Mouse (Mus musculus) frontal cortex, postnatal 25 days (tissue): ENCODE data around the gene Tbc1d1.
A peak's percentile ranks its signal among the peaks of the same experiment; 100 is the strongest.
"Not testable (repeated sequence)": the region's sequence is repeated elsewhere in the genome, so short reads cannot be mapped to it uniquely, and the experiment has no call there.

Experiments used
- DNase-seq, 2 experiments: peaks; one replicate each; pipeline ENCODE4 v3.0.0; 2022; ENCODE audit warnings: low spot score in 2 of 2

Gene Tbc1d1

DNA sequence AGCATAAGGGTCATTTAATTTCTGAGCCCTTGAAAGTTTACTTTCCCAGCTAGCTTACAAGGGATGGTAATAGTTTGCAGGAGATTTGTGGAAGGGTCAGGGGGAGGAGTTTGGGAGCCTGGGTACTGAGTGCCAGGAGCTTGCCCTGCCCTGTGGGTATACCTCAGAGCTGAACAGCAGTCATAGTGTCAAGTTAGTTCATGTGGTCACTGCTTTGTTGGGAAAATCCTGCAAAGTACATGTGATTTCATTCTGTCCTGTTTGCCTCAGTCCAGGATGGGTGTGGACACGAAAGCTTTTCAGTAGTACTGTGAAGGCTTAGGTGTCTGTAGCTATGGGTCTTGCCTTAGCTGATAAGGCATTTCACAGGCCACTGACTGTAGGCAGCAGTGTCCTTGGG lies 159.0 kb downstream of the Tbc1d1 start:
- DNase-seq: no peak

DNA sequence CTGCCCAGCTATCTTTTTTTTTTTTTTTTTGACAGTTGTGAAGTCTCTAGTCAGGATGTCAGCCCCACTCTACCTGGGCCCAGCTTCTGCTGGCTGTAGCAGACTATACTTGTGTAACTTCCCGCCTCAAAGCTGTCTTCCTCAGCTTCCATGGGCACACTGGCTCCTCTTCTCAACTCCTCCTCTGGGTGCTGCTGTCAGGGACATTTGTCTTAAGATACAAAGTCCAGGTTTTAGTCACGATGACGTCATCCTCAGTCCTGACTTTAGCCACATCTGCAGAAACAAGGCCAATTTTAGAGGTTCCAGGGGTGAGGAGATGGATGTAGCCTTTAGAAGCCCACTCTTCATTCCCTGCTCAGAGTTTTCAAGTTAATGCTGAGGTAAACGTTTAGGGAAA lies 167.2 kb downstream of the Tbc1d1 start:
- no peak for DNase-seq

GRCm38 (mm10) chr5:64324353-64324752 lies 168.2 kb downstream of the Tbc1d1 start:
- no peak for DNase-seq

DNA sequence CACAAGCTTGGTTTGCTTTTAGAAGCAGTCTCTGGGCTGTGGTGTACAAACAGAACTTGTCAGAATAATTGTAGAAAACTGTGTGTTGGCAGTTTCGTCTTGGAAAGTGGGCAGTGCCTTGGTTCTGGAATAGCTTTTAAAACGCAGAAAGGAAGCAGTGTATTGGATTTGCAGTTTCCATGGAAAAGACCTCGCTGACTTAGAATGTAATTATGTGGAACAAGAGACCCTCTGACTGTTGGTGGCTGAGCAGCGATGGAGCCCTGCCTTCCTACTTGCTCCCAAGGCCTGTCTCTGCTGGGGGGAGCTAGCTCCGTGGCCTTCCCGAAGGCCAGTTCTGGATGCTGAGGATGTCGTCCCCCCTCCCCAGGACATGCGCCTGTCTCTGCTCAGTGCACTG lies 168.8 kb downstream of the Tbc1d1 start:
- DNase-seq: no peak

DNA sequence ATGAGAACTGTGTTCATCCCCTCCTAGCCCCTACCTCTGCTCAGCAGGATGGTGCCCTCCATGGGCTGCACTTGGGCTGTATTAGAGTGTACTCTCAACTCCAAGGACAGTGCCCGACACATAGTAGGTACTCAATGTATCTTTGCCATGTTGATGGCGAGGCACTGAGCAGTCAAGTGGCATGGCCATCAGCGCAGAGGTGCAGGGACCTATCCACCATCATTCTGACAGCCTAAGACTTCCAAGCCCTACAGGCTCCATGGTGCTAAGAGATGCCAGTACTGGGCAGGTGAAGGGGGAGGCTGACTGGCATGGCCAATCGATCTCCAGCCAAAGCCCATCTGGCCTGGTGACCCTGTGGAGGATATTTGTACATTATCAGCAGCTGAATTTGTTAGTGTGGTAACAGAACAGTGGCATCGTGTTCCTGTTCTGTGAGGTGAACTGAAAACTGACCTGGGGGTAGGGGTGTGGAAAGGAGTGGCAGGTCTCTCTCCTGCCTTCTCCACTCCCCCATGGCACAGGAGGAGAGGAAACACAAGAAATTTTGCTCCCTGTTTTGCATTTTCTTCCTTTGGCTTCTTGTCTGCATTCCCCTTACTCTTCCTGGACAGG lies 169.7 kb downstream of the Tbc1d1 start:
- no peak for DNase-seq

DNA sequence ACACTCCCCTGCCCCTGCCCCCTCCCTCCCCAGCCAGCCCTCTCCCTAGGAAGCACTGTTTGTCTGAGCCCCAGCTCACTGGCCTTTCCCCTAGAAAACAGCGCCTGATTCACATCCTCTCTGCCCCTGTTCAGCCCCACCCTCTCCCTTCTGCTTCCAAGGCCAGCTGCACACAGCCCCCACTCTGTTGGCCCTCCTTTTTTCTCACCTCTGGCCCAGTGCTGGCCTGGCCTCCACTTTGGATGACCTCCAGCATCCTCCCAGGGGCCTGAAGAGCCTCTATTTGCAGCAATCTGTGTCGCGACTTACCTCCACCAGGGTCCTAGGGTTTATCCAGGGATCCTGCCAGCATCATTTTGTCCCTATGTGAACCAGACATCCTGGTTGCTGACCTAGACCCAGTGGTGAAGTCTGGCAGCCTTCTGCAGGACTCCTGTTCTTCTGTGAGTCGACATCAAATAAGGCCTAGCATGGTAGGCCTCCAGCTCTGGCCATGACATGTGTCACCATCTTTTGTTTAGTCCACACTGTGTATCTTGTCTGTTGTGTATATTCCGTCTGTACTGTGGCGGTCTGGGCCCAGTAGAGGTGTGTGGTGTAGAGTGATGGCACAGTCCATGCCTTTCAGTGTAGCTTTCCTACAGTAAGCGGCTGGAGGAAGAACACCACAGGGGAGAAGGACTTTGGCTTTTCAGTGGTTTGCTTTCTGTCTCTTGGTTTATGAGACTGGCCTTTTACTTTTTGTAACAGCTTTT lies 170.5 kb downstream of the Tbc1d1 start:
- DNase-seq: no peak

DNA sequence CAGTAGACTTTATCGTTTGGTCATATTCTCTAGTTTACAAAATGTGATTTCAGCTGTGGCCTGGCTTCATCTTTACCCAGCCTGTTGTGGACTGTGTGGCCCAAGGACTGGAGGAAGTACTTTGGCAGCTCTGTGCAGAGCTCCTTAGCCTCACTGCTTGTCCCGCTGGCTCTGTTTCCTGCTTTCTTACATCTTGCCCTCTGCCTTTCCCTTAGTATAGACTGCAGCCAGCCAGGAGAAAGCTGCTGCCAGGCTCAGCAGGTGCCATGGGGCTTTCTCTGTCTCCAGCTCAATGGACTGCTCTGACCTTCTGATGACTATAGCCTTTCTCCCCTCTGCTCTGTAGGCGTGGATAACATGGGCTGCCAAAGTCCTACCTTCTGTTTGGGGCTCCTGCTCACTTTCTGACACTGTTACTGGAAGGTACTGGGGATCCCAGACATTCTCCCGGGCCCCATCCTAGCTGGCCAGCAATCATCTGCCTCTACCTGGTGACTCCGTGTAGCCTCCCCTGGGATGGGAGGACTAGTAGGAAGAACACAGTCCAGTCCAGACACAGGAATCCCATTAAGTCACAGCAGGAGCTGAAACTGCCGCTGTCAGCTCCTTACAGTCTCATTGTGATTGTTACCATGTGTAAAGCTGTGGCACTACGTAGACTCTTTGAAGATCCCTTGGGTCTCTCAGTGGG lies 171.3 kb downstream of the Tbc1d1 start:
- DNase-seq: no peak

- DNase-seq: peak; percentile 48 to 57
Observed at GRCm38 (mm10) chr5:64336767-64337408, 180.8 kb downstream of the Tbc1d1 start.

DNA sequence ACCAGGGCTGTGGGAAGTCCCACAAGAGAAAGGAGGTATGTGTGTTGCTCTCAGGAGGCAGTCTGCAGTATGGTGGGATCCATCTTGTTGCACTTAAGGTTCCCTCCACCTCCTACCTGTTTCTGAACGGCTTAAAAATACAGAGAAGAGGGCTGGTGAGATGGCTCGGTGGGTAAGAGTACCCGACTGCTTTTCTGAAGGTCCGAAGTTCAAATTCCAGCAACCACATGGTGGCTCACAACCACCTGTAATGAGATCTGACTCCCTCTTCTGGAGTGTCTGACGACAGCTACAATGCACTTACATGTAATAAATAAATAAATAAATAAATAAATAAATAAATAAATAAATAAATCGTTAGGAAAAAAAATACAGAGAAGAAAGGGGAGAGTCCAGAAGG lies 182.7 kb downstream of the Tbc1d1 start:
- DNase-seq: not testable (repeated sequence)

DNA sequence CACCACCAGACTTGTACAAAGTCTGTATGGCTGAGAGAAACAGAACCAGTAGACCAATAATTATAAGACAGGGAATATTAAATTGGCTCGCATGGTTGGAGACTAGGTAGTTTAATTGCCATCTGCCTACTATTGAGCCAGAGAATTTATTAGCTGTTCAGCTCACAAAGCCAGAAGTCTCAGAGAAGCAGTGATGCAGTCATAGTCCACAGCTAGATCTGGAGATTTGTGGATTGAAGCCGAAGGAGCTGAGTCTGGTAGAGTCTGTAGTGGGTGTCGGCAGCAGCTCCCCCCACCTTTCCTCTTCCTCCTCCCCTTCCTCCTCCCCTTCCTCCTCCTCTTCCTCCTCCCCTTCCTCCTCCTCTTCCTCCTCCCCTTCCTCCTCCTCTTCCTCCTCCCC lies 184.3 kb downstream of the Tbc1d1 start:
- no peak for DNase-seq

- DNase-seq: no peak
Observed at GRCm38 (mm10) chr5:64341671-64342070, 185.6 kb downstream of the Tbc1d1 start.

- no peak for DNase-seq
Observed at GRCm38 (mm10) chr5:64342138-64342537, 186.0 kb downstream of the Tbc1d1 start.

DNA sequence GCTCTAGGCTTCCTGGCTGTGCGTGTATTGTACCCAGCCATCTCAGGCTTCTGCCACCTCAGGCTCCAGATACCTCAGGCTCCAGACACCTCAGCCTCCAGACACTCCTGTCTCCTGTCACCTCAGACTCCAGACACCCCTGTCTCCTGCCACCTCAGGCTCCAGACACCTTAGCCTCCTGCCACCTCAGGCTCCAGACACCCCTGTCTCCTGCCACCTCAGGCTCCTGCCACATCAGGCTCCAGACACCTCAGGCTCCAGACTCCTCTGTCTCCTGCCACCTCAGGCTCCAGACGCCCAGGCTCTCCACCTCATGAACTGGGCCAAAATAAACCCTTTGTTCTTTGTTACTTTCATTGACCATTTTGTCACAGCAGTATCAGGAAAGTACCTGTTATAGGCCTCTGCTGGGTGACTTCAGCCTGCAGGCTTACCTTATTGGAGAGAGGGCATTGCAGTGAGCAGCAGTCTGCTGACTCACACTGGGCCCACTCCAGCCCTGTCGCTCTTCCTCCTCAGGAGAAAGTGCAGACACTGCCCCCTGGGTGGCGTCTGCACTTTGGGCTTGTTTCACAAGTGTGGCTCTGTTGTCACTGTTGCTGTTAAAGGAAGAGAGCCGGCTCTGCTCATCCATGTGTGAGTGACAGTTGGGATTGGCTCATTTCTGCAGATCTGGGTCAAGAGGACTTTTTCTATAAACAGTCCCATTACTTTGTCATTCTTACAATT lies 188.0 kb downstream of the Tbc1d1 start:
- DNase-seq: no peak

- DNase-seq: no peak
Observed at GRCm38 (mm10) chr5:64345181-64345735, 189.2 kb downstream of the Tbc1d1 start.

DNA sequence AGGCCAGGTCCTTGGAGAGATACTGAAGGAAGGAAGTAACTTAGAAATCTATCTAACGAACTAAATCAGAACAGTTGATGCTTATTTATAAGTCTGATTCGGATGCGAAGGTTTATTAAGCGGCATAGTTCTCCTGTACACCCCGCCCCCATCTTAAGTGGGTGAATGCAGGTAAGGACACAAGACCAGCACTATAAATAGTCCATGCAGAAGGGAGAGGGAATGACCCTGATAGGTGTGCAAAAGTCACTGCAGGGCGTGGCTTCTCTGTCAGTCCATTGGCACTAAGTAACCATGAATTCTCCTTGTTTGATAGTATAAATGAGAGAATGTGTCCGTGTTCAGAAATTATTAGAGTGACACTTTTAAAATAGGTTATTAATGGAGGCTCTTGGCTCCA lies 189.7 kb downstream of the Tbc1d1 start:
- no peak for DNase-seq

DNA sequence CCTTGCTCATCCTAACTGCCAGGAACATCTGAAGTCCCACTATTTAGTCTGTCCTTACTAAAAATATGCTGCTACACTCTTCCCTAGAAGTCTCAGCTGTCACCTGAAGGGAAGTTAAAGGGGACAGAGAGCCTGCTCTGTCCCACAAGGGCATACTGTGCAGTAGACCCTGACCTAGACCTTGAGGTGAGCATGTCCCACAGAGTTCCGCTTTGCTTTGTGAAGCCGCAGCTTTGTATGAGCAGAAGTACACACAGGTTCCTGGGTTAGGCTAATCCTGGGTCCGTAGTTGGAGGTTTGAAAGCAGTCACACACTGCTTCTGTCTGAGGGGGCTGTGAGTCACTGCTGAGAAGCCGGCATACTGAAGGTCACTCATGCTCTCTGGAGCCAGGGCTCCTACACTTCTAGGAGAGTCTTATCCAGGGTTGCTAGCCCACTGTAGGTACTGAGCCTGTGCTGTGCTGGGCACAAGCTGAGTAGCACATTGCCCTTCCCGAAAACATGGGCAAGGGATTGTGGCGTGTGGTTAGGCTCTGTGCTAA lies 190.3 kb downstream of the Tbc1d1 start:
- no peak for DNase-seq

DNA sequence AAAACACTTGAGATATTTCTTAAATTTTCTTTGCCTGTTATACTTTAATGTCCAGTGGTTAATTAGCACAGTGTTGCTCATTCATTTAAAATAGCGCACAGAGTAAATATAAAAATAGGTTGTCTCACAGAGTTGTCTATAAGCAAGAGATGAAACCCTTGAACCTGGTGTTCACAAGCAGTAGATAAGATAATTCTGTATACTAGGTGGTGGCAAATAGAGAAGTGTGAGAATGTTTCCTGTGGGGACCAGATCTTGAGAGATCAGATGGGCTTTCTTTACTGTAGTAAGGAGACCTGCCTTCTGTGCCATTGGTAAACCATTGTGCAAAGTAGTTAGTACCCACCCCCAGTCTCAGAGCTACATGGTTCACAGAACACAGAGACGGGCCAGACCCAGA lies 192.1 kb downstream of the Tbc1d1 start:
- DNase-seq: no peak

DNA sequence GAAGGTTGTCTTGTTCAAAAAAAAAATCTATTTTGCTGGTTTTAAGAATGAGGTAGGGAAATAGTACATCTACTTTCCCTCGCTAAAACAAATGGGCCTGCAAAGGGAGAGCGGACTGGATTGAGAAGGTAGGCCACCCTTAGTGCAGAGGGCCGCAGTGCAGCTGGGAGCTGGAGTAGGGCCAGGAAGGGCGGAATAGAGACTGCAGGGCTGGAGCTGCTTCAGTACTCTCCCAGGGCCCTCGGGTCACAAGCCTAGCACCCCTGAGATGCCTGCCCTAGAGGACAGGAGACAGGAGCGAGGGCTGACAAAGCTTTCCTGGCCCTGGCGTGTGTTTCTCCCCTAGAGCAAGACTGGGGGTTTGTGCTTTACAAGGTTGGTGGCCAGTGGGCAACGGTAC lies 192.7 kb downstream of the Tbc1d1 start:
- no peak for DNase-seq

DNA sequence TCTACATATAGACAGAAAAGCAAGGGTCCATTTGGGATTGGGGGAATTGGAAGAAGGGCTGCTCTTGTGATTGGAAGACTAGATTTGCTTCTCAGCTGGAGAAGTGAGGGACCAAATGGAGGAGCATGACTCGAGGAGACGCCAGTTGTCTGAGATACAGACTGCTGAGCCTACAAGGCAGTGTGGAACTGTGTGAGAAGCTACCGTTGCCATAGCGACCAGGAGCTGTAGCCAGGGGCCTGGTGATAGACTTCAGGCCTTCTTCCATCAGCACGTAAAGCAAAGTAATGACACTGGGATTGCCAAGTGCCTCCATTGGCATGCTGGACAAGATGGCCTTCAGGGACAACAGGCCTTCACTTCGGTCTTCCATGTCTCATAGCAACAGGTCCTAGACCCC lies 195.9 kb downstream of the Tbc1d1 start:
- no peak for DNase-seq

- DNase-seq: no peak
Observed at GRCm38 (mm10) chr5:64358639-64359584, 202.8 kb downstream of the Tbc1d1 start.
